8 mouse cellular contexts compared by ENCODE assay signal in the genomic region with DNA sequence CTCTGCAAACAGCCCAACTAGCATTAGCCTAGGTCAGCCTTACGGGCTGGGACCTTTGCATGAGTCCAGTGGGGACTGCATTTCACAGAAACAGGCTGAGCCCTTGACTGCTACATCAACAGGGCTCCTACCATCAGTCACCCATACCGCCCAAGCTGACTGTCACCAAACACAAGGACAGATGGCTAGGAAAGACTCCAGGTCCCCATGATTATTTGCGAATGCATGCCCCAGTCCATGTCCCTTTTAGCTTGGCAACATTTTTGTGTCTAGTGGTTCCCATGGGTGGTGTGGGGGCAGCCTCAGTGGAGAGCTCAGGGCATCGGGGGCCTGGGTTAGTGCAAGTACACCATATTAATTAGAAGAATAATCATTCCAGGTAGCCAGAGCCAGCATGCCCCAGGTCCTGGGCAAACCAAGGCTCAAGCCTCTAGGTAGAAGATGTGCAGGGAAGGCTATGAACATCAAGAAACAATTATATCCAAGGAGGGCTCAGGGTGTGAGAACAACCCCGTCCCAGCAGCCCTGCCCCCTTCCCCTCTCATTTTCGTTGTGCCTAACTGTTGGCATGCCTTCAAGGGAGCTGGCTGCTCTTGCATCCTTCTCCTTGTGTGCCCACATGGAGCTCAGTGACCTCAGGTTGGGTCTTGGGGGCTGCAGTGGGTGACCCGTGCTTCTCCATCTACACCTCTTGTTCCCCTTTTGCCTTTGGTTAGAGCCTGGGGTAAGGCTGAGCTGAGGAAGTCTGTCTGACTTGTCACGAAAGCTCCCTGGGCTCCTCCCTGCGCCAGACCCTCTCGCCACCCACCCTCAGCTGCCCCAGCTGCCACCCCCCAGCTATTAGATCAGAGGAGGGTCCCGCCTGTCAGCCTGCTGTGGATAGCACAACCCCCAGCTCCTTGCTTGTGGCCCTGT. TPM values are rescaled to one million over a fixed set of nuclear protein-coding genes. Genes with fewer than 3 reads are reported as not detected.
A peak's percentile ranks its signal among the peaks of the same experiment; 100 is the strongest.
DNase-seq lines count a peak whose midpoint lies in the region; ATAC-seq and TF ChIP-seq lines count a peak whose summit lies in the region.

No protein-coding gene starts in this region.

- H3K9me3 ChIP-seq in heart, embryonic 11.5 days (replicated peaks; ENCODE audit: control insufficient read depth, low read length): no peaks in the 10 kb centered on the region
- H3K9me3 ChIP-seq in ES-Bruce4 (replicated peaks; ENCODE audit: control insufficient read depth, insufficient read depth, low read length, poor library complexity, severe bottlenecking): no peaks in the 10 kb centered on the region
- H3K9me3 ChIP-seq in forebrain, embryonic 12.5 days: no peaks in the 10 kb centered on the region
- no peaks in the 10 kb centered on the region for H3K9me3 ChIP-seq in liver, embryonic 13.5 days (replicated peaks)

- no peak for ATAC-seq in heart, embryonic 11.5 days (replicated peaks; ENCODE audit: insufficient number of reproducible peaks, low FRiP score, low TSS enrichment)
- ATAC-seq in forebrain, embryonic 12.5 days (ENCODE audit: low FRiP score): no peak
- no peak for ATAC-seq in liver, embryonic 13.5 days (ENCODE audit: low read depth)

- peaks cover 3% of the 10 kb centered on the region; the same call in 1 of the 2 replicates for H3K36me3 ChIP-seq in heart, embryonic 11.5 days (ENCODE audit: control insufficient read depth, insufficient read depth, low read length)
- no peaks in the 10 kb centered on the region for H3K36me3 ChIP-seq in ES-Bruce4 (ENCODE audit: control insufficient read depth, insufficient read depth, low read length, poor library complexity, severe bottlenecking)
- peaks cover 20% of the 10 kb centered on the region for H3K36me3 ChIP-seq in forebrain, embryonic 12.5 days (replicated peaks)
- peaks cover 17% of the 10 kb centered on the region; the same call in 1 of the 2 replicates for H3K36me3 ChIP-seq in liver, embryonic 13.5 days

- TF ChIP-seq CTCF in ES-Bruce4 (IDR thresholded peaks at IDR 0.05; ENCODE audit: low read depth, low read length): no peak

- no peak overlapping the region for H3K4me3 ChIP-seq in heart, embryonic 11.5 days (ENCODE audit: low read depth, low read length)
- H3K4me3 ChIP-seq in ES-Bruce4 (ENCODE audit: low read depth, low read length): peak overlapping the region; percentile 68; the same call in 1 of the 2 replicates
- H3K4me3 ChIP-seq in forebrain, embryonic 12.5 days (replicated peaks): peak overlapping the region; percentile 87
- H3K4me3 ChIP-seq in liver, embryonic 13.5 days (replicated peaks): peak overlapping the region; percentile 80

- H3K4me2 ChIP-seq in heart, embryonic 11.5 days: peak overlapping the region; percentile 95
- H3K4me2 ChIP-seq in forebrain, embryonic 12.5 days: peak overlapping the region; percentile 97
- peak overlapping the region; percentile 96 for H3K4me2 ChIP-seq in liver, embryonic 13.5 days

- intact Hi-C loops in heart, postnatal 10 days (cut with DNase I): loop anchor here (2.0 to 5.0 kb wide), 3 partner anchors 36 to 55 kb away; a partner anchor contains a TSS

- peak overlapping the region; percentile 87; the same call in 1 of the 2 replicates for H3K9ac ChIP-seq in heart, embryonic 11.5 days (ENCODE audit: low read depth, low read length)
- peak overlapping the region; percentile 79; the same call in 1 of the 2 replicates for H3K9ac ChIP-seq in ES-Bruce4 (ENCODE audit: low read depth, poor library complexity, severe bottlenecking)
- peak overlapping the region; percentile 88 for H3K9ac ChIP-seq in forebrain, embryonic 12.5 days
- H3K9ac ChIP-seq in liver, embryonic 13.5 days: peak overlapping the region; percentile 87; the same call in 1 of the 2 replicates

- H3K27me3 ChIP-seq in heart, embryonic 11.5 days (ENCODE audit: control insufficient read depth, insufficient read depth, low read length): no peaks in the 10 kb centered on the region
- no peaks in the 10 kb centered on the region for H3K27me3 ChIP-seq in ES-Bruce4 (ENCODE audit: control insufficient read depth, insufficient read depth, low read length, poor library complexity, severe bottlenecking)
- no peaks in the 10 kb centered on the region for H3K27me3 ChIP-seq in forebrain, embryonic 12.5 days
- H3K27me3 ChIP-seq in liver, embryonic 13.5 days: no peaks in the 10 kb centered on the region

- no peak for DNase-seq in heart, postnatal 10 days
- no peak for DNase-seq in liver, embryonic 13.5 days
- DNase-seq in embryo, embryonic 10.5 days (ENCODE audit: low spot score): no peak
- no peak for DNase-seq in left cerebral cortex, adult 11 months (ENCODE audit: low spot score)
- no peak for DNase-seq in layer of hippocampus, postnatal 25 days (ENCODE audit: extremely low spot score in 1 of 2, low spot score in 1 of 2)

- no peak for TF ChIP-seq POLR2A in ES-Bruce4 (IDR thresholded peaks at IDR 0.05; ENCODE audit: insufficient read depth, low read length)

- WGBS in heart, embryonic 11.5 days (ENCODE audit: insufficient replicate concordance): 89% methylated on average over 11 of the region's 11 CpGs
- WGBS in forebrain, embryonic 12.5 days: 89% methylated on average over 11 of the region's 11 CpGs
- 74% methylated on average over 11 of the region's 11 CpGs for WGBS in liver, embryonic 13.5 days (ENCODE audit: insufficient replicate concordance)

- H3K27ac ChIP-seq in heart, embryonic 11.5 days (ENCODE audit: low read depth, low read length): no peak overlapping the region
- H3K27ac ChIP-seq in ES-Bruce4 (ENCODE audit: insufficient read depth, low read length): no peak overlapping the region
- no peak overlapping the region for H3K27ac ChIP-seq in forebrain, embryonic 12.5 days
- no peak overlapping the region for H3K27ac ChIP-seq in liver, embryonic 13.5 days

- no peak for TF ChIP-seq EP300 in ES-Bruce4 (IDR thresholded peaks at IDR 0.05; ENCODE audit: insufficient read depth, low read depth, low read length)

- peaks cover 21% of the 10 kb centered on the region for H3K4me1 ChIP-seq in heart, embryonic 11.5 days (ENCODE audit: control insufficient read depth, insufficient read depth, low read length)
- H3K4me1 ChIP-seq in ES-Bruce4 (ENCODE audit: control insufficient read depth, insufficient read depth, low read length): peaks cover 1% of the 10 kb centered on the region
- H3K4me1 ChIP-seq in forebrain, embryonic 12.5 days: peaks cover 24% of the 10 kb centered on the region
- H3K4me1 ChIP-seq in liver, embryonic 13.5 days (replicated peaks): peaks cover 28% of the 10 kb centered on the region

RNA-seq across cellular contexts. Expression of a gene that starts 1.4 kb away (rescaled TPM):
- 26.3 and 28.0 TPM in 2 replicates for polyA plus RNA-seq in heart, embryonic 11.5 days (2014; fragmentation: Nextera tagmentation; extraction: Ambion mirVana)
- total RNA-seq in heart, postnatal 10 days (2021): 10 to 100 TPM; 14.8 to 16.3 TPM
- polyA plus RNA-seq in ES-Bruce4 (2011; ENCODE audit: insufficient read depth, insufficient read length, low read depth, missing spikeins): 9.8 and 10.4 TPM in 2 replicates
- 34.5 and 36.3 TPM in 2 replicates for polyA plus RNA-seq in forebrain, embryonic 12.5 days (2016; fragmentation: Nextera tagmentation; extraction: Ambion mirVana)
- polyA plus RNA-seq in liver, embryonic 13.5 days (2015; fragmentation: Nextera tagmentation; extraction: Ambion mirVana): 10.0 and 11.2 TPM in 2 replicates
- total RNA-seq in layer of hippocampus, postnatal 25 days (2021): 10 to 100 TPM; 26.3 to 27.8 TPM

RNA-seq across cellular contexts. Expression of a gene that starts 7.4 kb away (rescaled TPM):
- polyA plus RNA-seq in heart, embryonic 11.5 days (2014; fragmentation: Nextera tagmentation; extraction: Ambion mirVana): 0.38 and 0.59 TPM in 2 replicates
- 1 to 10 TPM; 1.2 to 1.3 TPM for total RNA-seq in heart, postnatal 10 days (2021)
- not detected in 2 replicates for polyA plus RNA-seq in ES-Bruce4 (2011; ENCODE audit: insufficient read depth, insufficient read length, low read depth, missing spikeins)
- polyA plus RNA-seq in forebrain, embryonic 12.5 days (2016; fragmentation: Nextera tagmentation; extraction: Ambion mirVana): 1.3 TPM in 2 replicates
- 1.2 and 1.5 TPM in 2 replicates for polyA plus RNA-seq in liver, embryonic 13.5 days (2015; fragmentation: Nextera tagmentation; extraction: Ambion mirVana)
- total RNA-seq in layer of hippocampus, postnatal 25 days (2021): 1 to 10 TPM; 1.6 to 2.6 TPM

RNA-seq across cellular contexts. Expression of a gene that starts 27.1 kb away (rescaled TPM):
- polyA plus RNA-seq in heart, embryonic 11.5 days (2014; fragmentation: Nextera tagmentation; extraction: Ambion mirVana): 16.8 and 18.2 TPM in 2 replicates
- total RNA-seq in heart, postnatal 10 days (2021): 10 to 100 TPM; 13.0 to 15.5 TPM
- 51.4 and 54.3 TPM in 2 replicates for polyA plus RNA-seq in ES-Bruce4 (2011; ENCODE audit: insufficient read depth, insufficient read length, low read depth, missing spikeins)
- 34.3 and 38.9 TPM in 2 replicates for polyA plus RNA-seq in forebrain, embryonic 12.5 days (2016; fragmentation: Nextera tagmentation; extraction: Ambion mirVana)
- polyA plus RNA-seq in liver, embryonic 13.5 days (2015; fragmentation: Nextera tagmentation; extraction: Ambion mirVana): 10.5 and 12.6 TPM in 2 replicates
- total RNA-seq in layer of hippocampus, postnatal 25 days (2021): 10 to 100 TPM; 43.8 to 82.5 TPM

RNA-seq across cellular contexts. Expression of a gene that starts 35.8 kb away (rescaled TPM):
- polyA plus RNA-seq in heart, embryonic 11.5 days (2014; fragmentation: Nextera tagmentation; extraction: Ambion mirVana): 87.4 and 89.1 TPM in 2 replicates
- 10 to 100 TPM; 58.5 to 58.8 TPM for total RNA-seq in heart, postnatal 10 days (2021)
- polyA plus RNA-seq in ES-Bruce4 (2011; ENCODE audit: insufficient read depth, insufficient read length, low read depth, missing spikeins): 68.4 and 83.0 TPM in 2 replicates
- polyA plus RNA-seq in forebrain, embryonic 12.5 days (2016; fragmentation: Nextera tagmentation; extraction: Ambion mirVana): 167 and 173 TPM in 2 replicates
- 47.6 and 52.4 TPM in 2 replicates for polyA plus RNA-seq in liver, embryonic 13.5 days (2015; fragmentation: Nextera tagmentation; extraction: Ambion mirVana)
- total RNA-seq in layer of hippocampus, postnatal 25 days (2021): 100 to 1,000 TPM; 133 to 170 TPM

RNA-seq across cellular contexts. Expression of a gene that starts 35.8 kb away (rescaled TPM):
- polyA plus RNA-seq in heart, embryonic 11.5 days (2014; fragmentation: Nextera tagmentation; extraction: Ambion mirVana): 112 and 134 TPM in 2 replicates
- 100 to 1,000 TPM; 116 to 130 TPM for total RNA-seq in heart, postnatal 10 days (2021)
- 161 and 167 TPM in 2 replicates for polyA plus RNA-seq in ES-Bruce4 (2011; ENCODE audit: insufficient read depth, insufficient read length, low read depth, missing spikeins)
- 120 and 123 TPM in 2 replicates for polyA plus RNA-seq in forebrain, embryonic 12.5 days (2016; fragmentation: Nextera tagmentation; extraction: Ambion mirVana)
- 81.5 and 93.2 TPM in 2 replicates for polyA plus RNA-seq in liver, embryonic 13.5 days (2015; fragmentation: Nextera tagmentation; extraction: Ambion mirVana)
- total RNA-seq in layer of hippocampus, postnatal 25 days (2021): 10 to 100 TPM; 94.8 to 96.0 TPM
